Mouse (Mus musculus) cerebellum, adult 2 months (tissue): ENCODE data around the gene Plpp1.

Experiments
- CTCF ChIP-seq: fragments of 200-500 bp; IDR thresholded peaks from 2 replicates; pipeline ENCODE4 v1.5.1; 2011; ENCODE audit warnings: low read depth, mild to moderate bottlenecking, control low read depth, low read length, moderate library complexity, borderline replicate concordance; ENCODE audit not compliant: insufficient read depth
- POLR2A ChIP-seq: fragments of 200-500 bp; IDR thresholded peaks from 2 replicates; pipeline ENCODE4 v1.6.1; 2011; ENCODE audit warnings: low read length, control low read depth, borderline replicate concordance; ENCODE audit not compliant: insufficient read depth

DNA sequence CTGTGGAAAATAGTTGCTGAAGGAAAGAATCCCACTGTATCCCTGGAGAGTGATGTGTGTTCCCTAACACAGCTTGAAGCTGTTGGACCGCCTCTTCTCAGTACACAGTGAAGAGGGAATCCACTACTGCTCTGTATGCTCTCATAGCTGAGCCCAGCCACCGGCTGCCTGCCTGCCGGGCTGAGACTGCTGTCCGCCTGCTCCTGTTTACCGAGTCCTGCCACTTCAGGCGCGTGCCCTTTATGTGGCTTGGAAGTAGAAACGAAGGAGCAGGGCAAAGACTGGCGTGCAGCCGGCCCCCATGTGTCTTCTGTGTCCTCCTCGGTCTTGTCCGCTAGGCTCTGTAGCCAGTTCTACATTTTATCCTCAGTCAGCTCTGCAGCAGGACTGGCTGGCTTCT, 34.5 kb downstream of the Plpp1 start:
- TF ChIP-seq CTCF, result no peak
- no peak for TF ChIP-seq POLR2A
